Mouse (Mus musculus): ENCODE measurements at regions not wholly inside any gene's neighbourhood (a gene's known extent, or its start where the extent isn't known, plus 50 kb on each side); places are given as distances from the start of the nearest gene placed in this dataset.
"Not testable (repeated sequence)": the region's sequence is repeated elsewhere in the genome, so short reads cannot be mapped to it uniquely, and the experiment has no call there.

GRCm38 (mm10) chr7:116676696-116677095, 172.5 kb downstream of the Nucb2 start:
- in situ Hi-C loops (cut with MseI, MboI) = loop anchor here (25.0 kb wide), 1 partner anchor 511 kb away; no protein-coding TSS in a partner anchor

GRCm38 (mm10) chr7:116679195-116679594, 175.0 kb downstream of the Nucb2 start:
- in situ Hi-C loops (cut with MseI, MboI) = loop anchor here (25.0 kb wide), 1 partner anchor 508 kb away; no protein-coding TSS in a partner anchor

GRCm38 (mm10) chr7:116680523-116680922, 176.4 kb downstream of the Nucb2 start:
- in situ Hi-C loops (cut with MseI, MboI) = loop anchor here (25.0 kb wide), 1 partner anchor 507 kb away; no protein-coding TSS in a partner anchor

- in situ Hi-C loops (cut with MseI, MboI) = loop anchor here (25.0 kb wide), 1 partner anchor 506 kb away; no protein-coding TSS in a partner anchor
These were observed 177.1 kb downstream of the Nucb2 start for GRCm38 (mm10) chr7:116681268-116681667.

DNA sequence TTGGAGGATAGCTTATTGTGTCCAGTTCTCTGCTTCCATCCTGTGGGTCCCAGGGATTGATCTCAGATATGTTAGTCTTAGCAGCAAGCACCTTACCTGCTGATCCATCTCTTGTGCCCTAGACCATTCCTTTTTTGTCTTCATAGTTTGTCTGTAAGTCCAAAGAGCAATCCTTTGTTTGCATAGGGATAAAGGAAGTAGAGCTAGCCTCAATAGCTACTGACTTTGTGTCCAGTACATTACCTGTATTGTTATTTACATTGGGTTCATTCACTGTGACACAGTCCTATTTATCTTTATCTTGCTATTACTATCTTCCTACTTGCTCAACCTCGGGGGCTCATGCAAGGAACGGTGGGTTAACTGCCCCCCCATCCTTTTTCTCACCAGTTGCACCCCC, 196.2 kb downstream of the Nucb2 start:
- in situ Hi-C loops (cut with MseI, MboI) = loop anchor here in 1 of 2 experiments (10.0 to 25.0 kb wide), 2 partner anchors 214 to 287 kb away; no protein-coding TSS in a partner anchor

- in situ Hi-C loops (cut with MseI, MboI) = loop anchor here in 1 of 2 experiments (10.0 to 25.0 kb wide), 2 partner anchors 213 to 286 kb away; no protein-coding TSS in a partner anchor
These were observed 197.5 kb downstream of the Nucb2 start for GRCm38 (mm10) chr7:116701466-116702342.

DNA sequence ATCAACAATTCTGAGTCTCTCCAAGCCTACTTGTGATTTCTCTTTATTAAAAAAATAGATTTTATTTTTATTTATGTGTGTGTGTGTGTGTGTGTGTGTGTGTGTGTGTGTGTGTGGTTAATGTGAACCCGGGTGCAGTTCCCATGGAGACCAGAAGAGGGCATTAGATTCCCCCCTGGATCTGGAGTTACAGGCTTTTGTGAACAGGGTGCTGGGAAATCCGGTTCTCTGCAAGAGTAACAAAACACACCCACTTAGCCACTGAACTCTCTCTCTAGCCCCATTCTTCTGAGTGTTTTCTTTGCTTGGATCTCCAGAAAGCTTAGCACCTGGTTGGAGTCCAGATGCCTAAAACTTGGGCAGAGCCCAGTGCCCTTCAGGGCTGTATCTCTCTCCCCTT, 198.4 kb downstream of the Nucb2 start:
- in situ Hi-C loops (cut with MseI, MboI) = loop anchor here in 1 of 2 experiments (10.0 to 25.0 kb wide), 2 partner anchors 212 to 285 kb away; no protein-coding TSS in a partner anchor

GRCm38 (mm10) chr7:116711541-116711940, 207.4 kb downstream of the Nucb2 start:
- in situ Hi-C loops (cut with MseI, MboI) = loop anchor here in 1 of 2 experiments (25.0 kb wide), 1 partner anchor 276 kb away; no protein-coding TSS in a partner anchor

- in situ Hi-C loops (cut with MseI, MboI) = loop anchor here in 1 of 2 experiments (25.0 kb wide), 1 partner anchor 274 kb away; no protein-coding TSS in a partner anchor
These were observed 209.0 kb downstream of the Nucb2 start for GRCm38 (mm10) chr7:116713200-116713599.

- in situ Hi-C loops (cut with MseI, MboI) = loop anchor here in 1 of 2 experiments (25.0 kb wide), 1 partner anchor 272 kb away; no protein-coding TSS in a partner anchor
These were observed 211.3 kb downstream of the Nucb2 start for GRCm38 (mm10) chr7:116715234-116716046.

- in situ Hi-C loops (cut with MseI, MboI) = no loop called here
These were observed 224.2 kb downstream of the Nucb2 start for GRCm38 (mm10) chr7:116728379-116728778.

DNA sequence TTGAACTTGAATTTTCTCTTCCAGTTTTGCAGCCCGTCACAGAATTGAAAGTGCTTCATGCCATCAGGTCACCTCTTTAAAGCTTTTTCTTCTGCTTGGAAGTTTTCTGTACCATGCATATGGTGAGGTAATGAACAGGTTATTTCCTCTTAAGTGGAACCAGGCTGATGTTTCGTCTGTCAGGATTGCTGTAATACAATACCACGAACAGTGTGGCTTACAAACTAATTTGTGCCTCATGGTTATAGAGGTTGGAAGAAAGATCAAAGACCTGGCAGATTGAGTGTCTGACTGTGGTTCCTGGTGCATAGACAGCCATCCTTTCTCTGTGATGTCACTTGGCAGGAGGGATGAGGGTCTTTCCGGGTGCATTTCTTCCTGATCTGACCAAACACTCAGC, 225.6 kb downstream of the Nucb2 start:
- in situ Hi-C loops (cut with MseI, MboI) = no loop called here

DNA sequence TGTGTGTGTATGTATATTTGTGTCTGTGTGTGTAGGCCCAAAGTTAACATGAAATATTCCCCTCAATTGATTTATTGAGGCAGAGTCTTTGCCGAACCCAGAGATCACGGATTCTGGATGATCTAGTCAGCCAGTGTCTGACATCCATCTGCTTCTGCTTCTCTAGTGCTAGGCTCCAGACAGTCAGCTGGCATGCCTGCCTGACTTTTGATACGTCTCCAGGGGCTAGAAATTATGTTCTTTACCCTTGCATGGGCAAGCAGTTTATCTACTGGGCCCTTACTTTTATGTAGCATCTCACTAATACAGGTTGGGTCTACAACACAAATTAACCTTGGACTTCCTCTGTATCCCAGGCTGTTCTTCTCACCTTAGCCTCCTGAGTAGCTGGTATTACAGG, 231.5 kb downstream of the Nucb2 start:
- in situ Hi-C loops (cut with MseI, MboI) = no loop called here

- in situ Hi-C loops (cut with MseI, MboI) = no loop called here
These were observed 232.2 kb downstream of the Nucb2 start for GRCm38 (mm10) chr7:116736333-116736732.

DNA sequence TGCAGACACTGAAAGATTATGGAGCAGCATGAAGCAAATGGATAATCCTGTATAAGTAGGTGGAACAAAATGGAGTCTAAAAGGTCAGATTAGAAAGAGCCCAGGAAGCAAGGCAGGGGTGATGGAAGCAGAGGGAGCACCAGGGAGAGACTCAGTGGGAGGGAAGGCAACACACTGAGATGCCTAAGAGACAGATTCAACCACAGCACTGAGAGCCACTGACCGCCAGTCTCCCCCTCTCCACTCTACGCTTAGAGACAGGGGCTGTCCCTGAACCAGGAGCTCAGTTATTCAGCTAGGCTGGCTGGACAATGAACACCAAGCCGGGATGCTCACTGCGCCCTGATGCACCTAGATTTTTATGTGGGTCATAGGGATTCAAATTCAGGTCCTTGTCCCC, 233.8 kb downstream of the Nucb2 start:
- in situ Hi-C loops (cut with MseI, MboI) = no loop called here

- in situ Hi-C loops (cut with MseI, MboI) = no loop called here
These were observed 250.4 kb downstream of the Nucb2 start for GRCm38 (mm10) chr7:116754556-116754955.

DNA sequence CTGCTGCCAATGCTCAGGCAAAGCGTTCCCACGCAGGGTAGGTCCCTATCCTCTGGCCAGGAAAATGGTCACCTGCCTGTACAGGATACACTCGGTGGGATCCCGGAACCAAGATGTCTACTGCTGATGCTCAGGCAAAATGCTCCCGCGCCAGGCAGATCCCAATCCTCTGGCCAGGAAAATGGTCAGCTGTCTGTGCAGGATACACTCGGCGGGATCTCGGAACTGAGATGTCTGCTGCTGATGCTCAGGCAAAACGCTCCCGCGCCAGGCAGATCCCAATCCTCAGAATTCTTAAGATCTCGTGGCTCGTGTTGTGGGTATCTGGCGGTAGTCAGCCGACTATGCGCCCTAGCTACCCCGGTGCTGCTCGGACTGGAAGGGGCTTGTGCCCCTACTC, 288.0 kb downstream of the Nucb2 start:
- in situ Hi-C loops (cut with MseI, MboI) = not testable (repeated sequence)

GRCm38 (mm10) chr7:116808475-116808874, 304.3 kb downstream of the Nucb2 start:
- in situ Hi-C loops (cut with MseI, MboI) = no loop called here

- in situ Hi-C loops (cut with MseI, MboI) = no loop called here
These were observed 312.3 kb downstream of the Nucb2 start for GRCm38 (mm10) chr7:116816494-116816893.

- in situ Hi-C loops (cut with MseI, MboI) = no loop called here
These were observed 313.8 kb downstream of the Nucb2 start for GRCm38 (mm10) chr7:116817991-116818390.

- in situ Hi-C loops (cut with MseI, MboI) = no loop called here
These were observed 316.4 kb downstream of the Nucb2 start for GRCm38 (mm10) chr7:116820613-116821012.

- in situ Hi-C loops (cut with MseI, MboI) = no loop called here
These were observed 338.7 kb downstream of the Nucb2 start for GRCm38 (mm10) chr7:116842894-116843293.
